Mouse (Mus musculus): ENCODE results near the gene Rab8b. TPM values are rescaled to one million over a fixed set of nuclear protein-coding genes. Genes with fewer than 3 reads are reported as not detected.
"Not testable (repeated sequence)": the region's sequence is repeated elsewhere in the genome, so short reads cannot be mapped to it uniquely, and the experiment has no call there.

Gene Rab8b
- polyA plus RNA-seq, 1 experiment from 2014 or later, result 39.7 TPM

DNA sequence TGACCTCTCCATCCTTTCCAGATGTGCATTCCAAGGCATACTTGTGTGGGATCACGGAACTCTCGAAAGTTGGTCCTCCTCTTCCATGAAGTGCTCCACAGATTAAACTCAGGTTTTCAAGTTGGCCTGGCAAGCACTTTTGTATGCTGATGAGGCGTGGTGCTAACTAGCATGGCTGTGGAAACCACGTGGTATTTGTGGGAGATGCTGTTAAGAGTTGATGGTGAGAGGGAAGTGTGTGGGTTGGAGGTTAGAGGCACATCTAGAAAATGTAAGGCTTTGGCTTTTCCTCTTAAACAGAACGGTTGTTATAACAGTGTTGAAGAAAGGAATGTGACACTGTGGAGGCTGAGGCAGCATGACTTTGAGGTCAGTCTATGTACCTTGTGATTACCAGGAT is 98.5 kb downstream of the Rab8b start:
- no peaks in the 10 kb centered on the region for H3K27me3 ChIP-seq
- H3K4me3 ChIP-seq, result no peak overlapping the region
- H3K4me1 ChIP-seq, result no peaks in the 10 kb centered on the region
- no peak overlapping the region for H3K9ac ChIP-seq (replicated peaks)
- WGBS, result 86% methylated on average over 5 of the region's 5 CpGs
- no peaks in the 10 kb centered on the region for H3K9me3 ChIP-seq
- H3K36me3 ChIP-seq, result no peaks in the 10 kb centered on the region
- H3K27ac ChIP-seq (replicated peaks), result no peak overlapping the region
- ATAC-seq (replicated peaks), result no peak
- H3K4me2 ChIP-seq (replicated peaks), result no peak overlapping the region

DNA sequence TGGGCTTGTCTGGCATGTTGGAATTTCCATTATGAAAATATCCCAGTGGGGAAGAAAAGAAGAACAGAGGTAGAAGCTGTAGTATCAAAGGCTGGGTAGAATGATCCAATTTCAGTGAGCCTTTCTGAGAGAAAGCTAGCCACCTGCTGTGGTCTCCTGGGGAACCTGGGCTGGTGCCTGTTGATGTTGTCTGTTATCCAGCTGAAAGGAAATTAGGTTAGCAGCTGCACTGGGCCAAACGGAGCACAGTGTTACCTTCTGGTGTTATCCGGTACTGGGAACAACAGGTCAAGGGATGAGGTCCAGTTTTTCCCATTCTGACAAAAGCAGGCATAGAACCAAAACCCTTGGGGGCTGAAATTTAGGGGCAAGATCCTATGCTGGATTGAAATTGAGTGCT is 106.1 kb downstream of the Rab8b start:
- ATAC-seq (replicated peaks), result no peak
- no peak overlapping the region for H3K9ac ChIP-seq (replicated peaks)
- H3K27me3 ChIP-seq, result no peaks in the 10 kb centered on the region
- H3K27ac ChIP-seq (replicated peaks), result no peak overlapping the region
- H3K4me3 ChIP-seq, result no peak overlapping the region
- no peaks in the 10 kb centered on the region for H3K4me1 ChIP-seq
- H3K9me3 ChIP-seq, result no peaks in the 10 kb centered on the region
- no peak overlapping the region for H3K4me2 ChIP-seq (replicated peaks)
- WGBS, result 6% methylated on average over 2 of the region's 2 CpGs
- H3K36me3 ChIP-seq, result no peaks in the 10 kb centered on the region

DNA sequence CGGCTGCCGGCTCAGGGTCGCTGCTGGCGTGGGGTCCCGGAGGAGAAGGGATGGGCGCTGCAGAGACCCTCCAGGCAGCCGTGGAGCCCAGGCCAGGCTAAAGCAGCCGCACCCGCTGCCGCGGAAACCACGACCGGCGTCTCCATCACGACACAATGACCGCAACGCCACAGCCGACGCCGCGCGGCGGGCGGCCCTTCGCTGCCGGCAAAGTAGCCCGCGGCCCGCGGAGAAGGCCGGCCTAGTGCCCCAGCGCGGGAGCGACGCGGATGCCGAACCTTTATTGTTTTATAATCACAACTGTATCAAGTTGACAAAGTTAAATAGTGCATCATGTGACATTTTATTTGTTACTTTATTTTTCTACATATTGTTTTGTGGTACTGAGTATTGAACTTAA is 113.5 kb downstream of the Rab8b start:
- H3K27ac ChIP-seq (replicated peaks); ATAC-seq (replicated peaks); H3K4me1 ChIP-seq; H3K36me3 ChIP-seq; H3K9me3 ChIP-seq; H3K27me3 ChIP-seq: not testable (repeated sequence)
- WGBS, result 2% methylated on average over 30 of the region's 37 CpGs
- H3K9ac ChIP-seq (replicated peaks), result peak overlapping the region; percentile 31
- H3K4me3 ChIP-seq, result peak overlapping the region; percentile 35
- H3K4me2 ChIP-seq (replicated peaks), result peak overlapping the region; percentile 49

- Histone ChIP-seq H3K4me2 (replicated peaks) (no peak overlapping the region), H3K27me3 (peaks cover 6% of the 10 kb centered on the region; the same call in 1 of the 2 replicates), H3K27ac (replicated peaks) (no peak overlapping the region), H3K36me3 (no peaks in the 10 kb centered on the region), H3K9ac (replicated peaks) (no peak overlapping the region), H3K4me3 (no peak overlapping the region), H3K4me1 (no peaks in the 10 kb centered on the region), H3K9me3 (no peaks in the 10 kb centered on the region)
- ATAC-seq (replicated peaks), result no peak
- WGBS, result 53% methylated on average over 12 of the region's 12 CpGs
Observed at GRCm38 (mm10) chr9:66801947-66802346, 117.5 kb downstream of the Rab8b start.

GRCm38 (mm10) chr9:66796739-66797138 is 122.7 kb downstream of the Rab8b start, which contains the start of gene Gm10647:
TSS of gene Gm10647 (plus strand) at chr9:66797039.
- Histone ChIP-seq H3K4me1 (peaks cover 15% of the 10 kb centered on the region), H3K27ac (replicated peaks) (peak within 1 kb of the TSS; percentile 85), H3K4me3 (peak within 1 kb of the TSS; percentile 70), H3K27me3 (no peaks in the 10 kb centered on the region), H3K4me2 (replicated peaks) (peak within 1 kb of the TSS; percentile 64), H3K9me3 (no peaks in the 10 kb centered on the region), H3K36me3 (no peaks in the 10 kb centered on the region), H3K9ac (replicated peaks) (peak within 1 kb of the TSS; percentile 84)
- no peak for ATAC-seq (replicated peaks)
- 78% methylated on average over 5 of the region's 5 CpGs for WGBS

DNA sequence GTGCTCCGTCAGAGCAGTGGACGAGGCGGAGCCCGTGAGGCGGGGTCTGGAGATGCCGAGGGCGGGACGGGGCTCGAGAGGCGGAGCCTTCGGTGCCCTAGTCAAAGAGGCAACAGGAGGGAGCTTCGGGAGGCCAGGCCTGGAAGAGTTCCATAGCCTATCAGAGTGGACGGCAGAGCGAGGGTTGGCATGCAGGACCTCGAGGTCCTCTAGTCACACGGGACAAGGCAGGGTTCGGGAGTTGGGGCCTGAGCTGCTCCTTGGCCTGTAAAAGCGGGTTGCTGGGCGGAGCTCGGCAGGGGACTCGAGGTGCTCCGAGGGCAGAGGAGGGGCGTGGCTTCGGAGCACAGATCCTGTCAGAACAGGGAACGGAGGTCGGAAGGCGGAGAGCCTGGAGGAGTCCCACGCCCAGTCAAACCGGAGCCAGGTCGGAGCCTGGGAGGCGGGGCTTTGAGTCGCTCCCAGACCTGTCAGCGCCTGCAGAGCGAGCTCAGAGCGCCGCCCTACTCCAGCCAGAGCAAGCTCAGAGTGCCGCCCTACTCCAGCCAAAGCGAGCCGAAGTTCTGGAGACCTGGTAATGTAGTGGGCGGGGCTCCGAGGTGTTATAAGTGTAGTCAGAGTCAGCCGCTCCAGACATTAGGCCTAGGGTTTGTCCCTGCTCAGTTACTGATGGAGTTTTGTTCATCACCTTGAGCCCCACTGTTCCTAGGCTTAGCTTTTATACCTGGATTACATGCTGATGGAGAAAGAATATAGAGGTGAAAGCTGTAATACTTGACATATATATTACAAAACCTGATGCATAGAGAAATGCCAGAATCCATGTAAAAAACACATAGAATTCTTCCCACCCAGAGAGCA is 123.8 kb downstream of the Rab8b start, which contains the start of gene Aph1b:
TSS of gene Aph1b (minus strand) at position 27 of the 861 bp plus-strand sequence.
- peak; percentile 99 for ATAC-seq (replicated peaks)
- H3K9ac ChIP-seq (replicated peaks), result peak within 1 kb of the TSS; percentile 84
- H3K4me1 ChIP-seq, result peaks cover 15% of the 10 kb centered on the region
- WGBS, result under 1% methylated on average over 42 of the region's 42 CpGs
- H3K4me3 ChIP-seq, result peak within 1 kb of the TSS; percentile 70
- no peaks in the 10 kb centered on the region for H3K27me3 ChIP-seq
- no peaks in the 10 kb centered on the region for H3K36me3 ChIP-seq
- peak within 1 kb of the TSS; percentile 85 for H3K27ac ChIP-seq (replicated peaks)
- no peaks in the 10 kb centered on the region for H3K9me3 ChIP-seq
- H3K4me2 ChIP-seq (replicated peaks), result peak within 1 kb of the TSS; percentile 64

- peak overlapping the region; percentile 70 for H3K4me3 ChIP-seq
- WGBS, result 2% methylated on average over 43 of the region's 43 CpGs
- H3K36me3 ChIP-seq, result peaks cover 7% of the 10 kb centered on the region; the same call in 1 of the 2 replicates
- no peaks in the 10 kb centered on the region for H3K9me3 ChIP-seq
- peak overlapping the region; percentile 84 for H3K9ac ChIP-seq (replicated peaks)
- ATAC-seq (replicated peaks), result peak; percentile 72
- H3K27ac ChIP-seq (replicated peaks), result peak overlapping the region; percentile 85
- no peaks in the 10 kb centered on the region for H3K27me3 ChIP-seq
- H3K4me2 ChIP-seq (replicated peaks), result peak overlapping the region; percentile 64
- peaks cover 15% of the 10 kb centered on the region for H3K4me1 ChIP-seq
Observed at GRCm38 (mm10) chr9:66794629-66795463, 124.6 kb downstream of the Rab8b start.

Other genes starting within 250 kb of the Rab8b start
- 3.6 and 6.4 TPM in 2 replicates for gene Car12, start 206.0 kb downstream of the Rab8b start, polyA plus RNA-seq (2015; fragmentation: Nextera tagmentation; extraction: Ambion mirVana)
- 30.0 and 31.8 TPM in 2 replicates for gene Aph1b, start 124.2 kb downstream of the Rab8b start, polyA plus RNA-seq (2015; fragmentation: Nextera tagmentation; extraction: Ambion mirVana)
- 0.48 and 0.52 TPM in 2 replicates for gene Gm10647, start 122.6 kb downstream of the Rab8b start, polyA plus RNA-seq (2015; fragmentation: Nextera tagmentation; extraction: Ambion mirVana)
- 1.7 and 3.0 TPM in 2 replicates for gene Aph1c, start 85.0 kb downstream of the Rab8b start, polyA plus RNA-seq (2015; fragmentation: Nextera tagmentation; extraction: Ambion mirVana)
- gene Rps27l, start 26.4 kb upstream of the Rab8b start, polyA plus RNA-seq (2015; fragmentation: Nextera tagmentation; extraction: Ambion mirVana), result 333 and 363 TPM in 2 replicates
- 9.6 and 9.7 TPM in 2 replicates for gene Lactb, start 55.8 kb upstream of the Rab8b start, polyA plus RNA-seq (2015; fragmentation: Nextera tagmentation; extraction: Ambion mirVana)
- 118 and 121 TPM in 2 replicates for gene Tpm1, start 129.7 kb upstream of the Rab8b start, polyA plus RNA-seq (2015; fragmentation: Nextera tagmentation; extraction: Ambion mirVana)

Data from forebrain, embryonic 15.5 days (tissue).